Mouse (Mus musculus) ES-E14 (cell line): Measurements from ENCODE around the gene Wnt2.

Source experiments
- CHD2 ChIP-seq: IDR thresholded peaks from 2 replicates; pipeline ENCODE4 v1.6.1; 2014; ENCODE audit warnings: mild to moderate bottlenecking, low read depth, low read length, inconsistent platforms
- HCFC1 ChIP-seq: IDR thresholded peaks from 2 replicates; pipeline ENCODE4 v1.6.1; 2012; ENCODE audit warnings: low read length, inconsistent platforms, borderline replicate concordance; ENCODE audit not compliant: insufficient read depth
- ZNF384 ChIP-seq: IDR thresholded peaks from 2 replicates; pipeline ENCODE4 v1.6.1; 2012; ENCODE audit warnings: low read depth, low read length, inconsistent platforms

- TF ChIP-seq ZNF384 (no peak), HCFC1 (no peak), CHD2 (no peak)
These were observed 12.8 kb upstream of the Wnt2 start for GRCm38 (mm10) chr6:18043172-18043571.
